Mouse (Mus musculus): Measurements from ENCODE around the gene Saxo1.

The Saxo1 gene

DNA sequence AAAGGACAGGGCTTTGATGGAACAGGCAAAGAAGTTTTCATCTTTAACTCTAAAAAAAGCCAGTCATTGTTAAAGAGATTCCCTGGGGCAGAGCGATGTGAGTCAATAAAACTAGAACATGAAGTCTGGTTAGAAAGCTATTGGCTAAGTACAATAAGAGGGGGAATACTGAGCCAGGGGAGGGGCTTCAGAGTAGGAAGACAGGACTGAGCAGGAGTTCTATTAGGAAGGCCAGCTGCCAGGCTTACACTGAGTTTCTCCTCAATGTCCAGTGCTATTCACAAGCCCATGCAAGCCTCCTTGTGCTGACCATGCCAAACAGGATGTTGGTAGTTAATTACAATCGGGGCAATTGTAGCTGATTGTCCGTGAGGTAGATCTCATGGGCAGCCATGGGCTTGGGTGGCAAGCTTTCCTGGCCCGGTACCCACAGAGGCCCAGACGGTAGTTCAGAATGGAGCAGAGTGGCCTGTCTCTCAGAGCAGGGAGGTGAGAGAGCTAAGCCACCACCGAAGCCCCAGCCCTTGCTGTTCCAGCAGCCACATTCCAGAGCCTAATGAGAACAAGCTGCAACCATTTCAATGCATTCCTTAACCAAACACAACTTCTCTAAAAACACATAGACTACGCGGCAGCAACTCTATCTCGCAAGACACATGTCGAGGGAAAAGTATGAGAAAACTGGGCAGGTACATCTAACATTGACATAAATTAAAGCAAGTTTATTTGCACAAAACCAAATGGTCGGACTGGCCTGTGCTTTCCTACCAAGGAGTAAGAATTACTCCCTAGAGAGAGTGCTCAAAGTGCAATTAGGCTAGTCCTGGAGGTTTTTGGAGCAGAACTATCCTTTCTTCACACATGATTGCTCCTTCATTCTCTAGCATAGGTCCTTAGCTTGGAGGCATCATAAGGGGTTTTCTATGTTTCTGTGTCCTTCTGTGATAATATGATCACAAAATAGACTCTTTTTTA, 30.7 kb downstream of the Saxo1 start:
- peak; percentile 10 for DNase-seq

- DNase-seq, result no peak
Measured at GRCm38 (mm10) chr4:86524483-86524882, 33.6 kb downstream of the Saxo1 start.

GRCm38 (mm10) chr4:86523771-86524170, 34.4 kb downstream of the Saxo1 start:
- no peak for DNase-seq

DNA sequence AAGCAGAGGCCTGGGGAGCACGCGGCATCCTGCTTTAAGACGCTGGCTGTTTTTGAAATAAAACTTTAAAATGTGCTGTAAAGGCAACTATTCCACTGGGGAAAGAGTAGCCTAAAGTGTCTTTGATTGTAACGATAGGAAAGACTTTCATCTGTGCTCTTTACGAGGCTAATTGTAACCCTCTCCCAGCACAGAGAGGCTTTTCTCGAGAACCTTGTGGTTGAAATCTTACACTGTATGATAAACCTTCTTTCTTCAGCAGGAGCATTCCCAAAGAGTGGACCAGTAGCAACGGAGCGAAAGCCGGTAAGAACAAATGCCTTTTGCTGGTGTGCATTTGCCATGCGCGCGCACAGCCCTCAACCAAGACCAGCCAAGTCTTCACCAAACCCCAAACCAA, 37.4 kb downstream of the Saxo1 start:
- no peak for DNase-seq

GRCm38 (mm10) chr4:86519953-86520352, 38.2 kb downstream of the Saxo1 start:
- no peak for DNase-seq

- DNase-seq, result no peak
Measured at GRCm38 (mm10) chr4:86504656-86505055, 53.5 kb downstream of the Saxo1 start.

- no peak for DNase-seq
Measured at GRCm38 (mm10) chr4:86499561-86499960, 58.6 kb downstream of the Saxo1 start.

DNA sequence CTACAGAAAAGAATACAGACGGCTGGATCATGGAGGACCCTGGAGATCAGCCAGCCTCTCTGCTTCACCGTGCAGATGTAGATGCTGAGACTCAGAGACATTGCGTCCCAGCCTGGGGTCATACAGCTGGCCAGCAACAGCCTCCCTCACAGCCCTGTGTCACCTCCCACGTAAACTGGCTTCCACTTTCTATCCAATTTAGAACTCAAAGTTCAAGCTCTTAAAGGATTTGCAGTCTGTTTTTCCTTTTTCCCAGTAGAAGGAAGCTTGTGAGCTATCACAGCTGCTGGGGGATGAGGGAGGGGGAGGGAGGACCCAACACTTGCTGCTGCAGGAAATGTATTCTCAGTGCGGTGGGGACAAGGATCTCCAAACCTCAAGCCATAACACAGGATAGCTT, 59.4 kb downstream of the Saxo1 start:
- no peak for DNase-seq

DNA sequence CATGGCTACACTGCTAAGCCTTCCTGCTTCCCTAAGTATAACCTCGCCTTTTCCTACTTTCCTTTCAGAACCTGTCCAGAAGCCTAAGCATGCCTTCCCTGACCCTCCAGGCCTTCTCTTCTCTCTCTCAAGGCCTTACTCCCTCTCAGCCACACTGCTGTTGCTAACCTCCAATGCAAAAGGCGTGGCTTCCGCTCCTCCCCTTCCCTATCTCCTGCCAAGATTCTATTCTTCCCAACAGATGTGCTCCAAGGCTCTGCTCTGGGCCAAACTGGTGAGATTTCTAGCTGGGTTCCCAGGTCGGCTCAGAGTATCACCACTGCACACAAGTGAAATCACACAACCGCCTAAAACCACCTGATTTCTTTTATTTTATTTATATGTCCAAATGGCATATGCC, 69.0 kb downstream of the Saxo1 start:
- no peak for DNase-seq

- DNase-seq, result no peak
Measured at GRCm38 (mm10) chr4:86486901-86487300, 71.2 kb downstream of the Saxo1 start.

- DNase-seq, result no peak
Measured at GRCm38 (mm10) chr4:86486491-86486890, 71.6 kb downstream of the Saxo1 start.

DNA sequence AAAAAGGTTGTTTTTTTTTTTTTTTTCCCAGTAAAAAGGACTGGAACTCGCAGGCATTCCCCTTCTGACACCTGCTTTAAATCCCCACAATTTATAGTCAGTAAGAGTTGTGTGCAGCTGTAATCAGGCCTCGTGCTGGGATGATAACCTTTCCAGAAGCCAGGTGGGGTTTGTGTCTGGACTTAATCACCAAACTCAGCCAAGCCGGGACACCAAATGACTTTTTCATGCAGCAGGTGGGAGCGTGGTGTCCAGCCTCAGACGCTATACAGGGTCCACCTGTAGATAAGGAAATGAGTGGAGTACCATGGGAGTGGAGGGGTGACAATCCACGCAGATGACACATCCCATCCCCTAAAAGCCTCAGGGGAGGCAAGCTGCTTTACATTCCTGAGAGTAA, 73.1 kb downstream of the Saxo1 start:
- no peak for DNase-seq

DNA sequence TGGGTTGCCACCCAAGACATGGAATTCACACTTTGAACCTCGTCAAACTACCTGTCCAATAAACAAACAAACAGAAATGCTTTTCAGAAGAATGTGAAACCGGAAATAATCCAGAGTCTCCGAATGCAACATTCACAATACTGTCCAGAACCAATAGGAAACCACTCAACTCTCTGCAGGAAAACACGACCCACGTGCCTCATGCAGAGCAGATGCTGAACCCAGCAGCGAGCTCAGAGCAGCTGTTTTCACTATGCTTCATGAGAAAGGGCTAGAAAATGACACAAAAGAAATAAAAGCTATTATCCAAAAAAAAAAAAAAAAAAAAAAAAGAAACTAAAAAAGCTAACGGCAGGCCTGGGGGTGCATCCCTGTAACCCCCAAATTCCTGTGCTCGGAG, 74.4 kb downstream of the Saxo1 start:
- DNase-seq, result no peak

GRCm38 (mm10) chr4:86483013-86483615, 75.0 kb downstream of the Saxo1 start:
- no peak for DNase-seq

DNA sequence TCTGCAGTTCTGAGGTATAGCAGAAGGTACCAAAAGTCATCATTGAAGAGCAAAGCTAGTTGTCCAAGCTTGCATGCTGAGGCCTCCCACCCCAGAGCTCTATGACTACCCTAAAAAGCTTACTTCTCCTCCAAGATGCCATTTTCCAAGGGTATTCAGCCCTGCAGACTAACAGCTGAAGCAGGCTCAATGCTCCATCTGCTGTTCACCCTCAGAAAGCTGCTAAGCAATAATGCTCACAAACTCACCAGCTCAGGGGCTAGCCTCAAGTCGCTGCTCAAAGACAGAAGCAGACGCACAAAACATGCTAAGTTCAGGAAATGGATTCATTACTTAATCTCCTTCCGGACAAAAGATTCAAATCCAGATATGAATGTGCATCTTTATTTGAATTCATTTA, 77.2 kb downstream of the Saxo1 start:
- no peak for DNase-seq

GRCm38 (mm10) chr4:86464808-86465207, 93.3 kb downstream of the Saxo1 start:
- DNase-seq, result no peak

- no peak for DNase-seq
Measured at GRCm38 (mm10) chr4:86450468-86450867, 107.7 kb downstream of the Saxo1 start.

DNA sequence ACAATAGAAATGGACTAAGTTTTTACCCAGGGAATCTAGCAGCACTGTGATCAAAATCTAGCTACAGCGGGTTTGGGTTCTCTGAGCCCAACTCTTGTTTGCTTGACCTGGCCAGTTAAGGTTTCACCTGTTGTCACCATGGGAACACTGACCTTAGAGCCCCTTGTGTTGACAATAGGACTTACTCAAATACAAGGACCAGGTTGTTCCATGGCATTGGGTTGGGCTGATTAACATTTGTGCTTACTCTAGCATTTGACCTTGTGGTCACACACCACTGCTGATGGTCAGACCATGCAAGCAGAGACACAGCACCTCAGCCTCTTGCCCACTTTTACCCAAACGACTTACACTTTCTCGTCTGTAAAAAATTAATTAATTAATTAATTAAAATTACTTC, 121.8 kb downstream of the Saxo1 start:
- no peak for DNase-seq

GRCm38 (mm10) chr4:86435631-86436030, 122.5 kb downstream of the Saxo1 start:
- DNase-seq, result no peak

- no peak for DNase-seq
Measured at GRCm38 (mm10) chr4:86428091-86428745, 129.9 kb downstream of the Saxo1 start.

DNA sequence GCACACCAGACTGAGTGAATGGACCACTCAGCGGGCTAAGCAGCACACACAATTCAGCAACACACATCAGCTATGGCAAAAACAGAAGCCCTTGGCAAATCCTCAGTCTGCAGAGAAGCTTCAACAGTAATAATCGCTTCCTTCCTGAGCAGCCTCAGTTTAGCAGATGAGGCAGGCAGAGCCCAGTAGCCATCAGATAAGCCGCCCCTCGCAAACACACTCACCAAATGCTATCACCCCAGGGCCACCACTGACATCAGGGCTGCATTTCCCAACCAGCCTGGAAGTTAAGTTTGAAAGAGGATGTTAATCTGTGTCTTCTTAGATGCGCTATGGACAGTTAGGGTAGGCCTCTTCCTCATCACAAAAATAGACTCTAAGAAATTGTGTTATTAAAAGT, 130.8 kb downstream of the Saxo1 start:
- no peak for DNase-seq

DNA sequence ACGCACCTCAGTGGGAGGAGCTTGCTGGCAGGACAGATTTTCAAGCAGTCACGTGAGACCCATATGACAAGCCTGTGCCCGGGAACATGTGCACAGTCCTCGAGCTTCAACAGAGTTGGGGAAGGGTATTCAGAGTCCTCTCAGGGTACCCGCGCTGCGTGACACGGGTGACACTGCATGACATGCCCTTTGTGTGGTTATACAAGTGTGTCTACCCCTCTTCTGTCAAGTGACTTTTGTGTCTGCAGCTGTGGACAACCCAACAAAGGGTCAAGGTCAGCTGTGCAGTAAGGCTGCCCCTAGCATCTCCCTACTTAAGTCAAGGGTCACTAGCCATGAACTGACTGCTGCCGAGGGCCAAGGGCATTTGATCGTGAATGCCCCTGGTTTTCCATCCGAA, 131.6 kb downstream of the Saxo1 start:
- no peak for DNase-seq

- no peak for DNase-seq
Measured at GRCm38 (mm10) chr4:86425581-86425980, 132.5 kb downstream of the Saxo1 start.

GRCm38 (mm10) chr4:86422586-86422985, 135.5 kb downstream of the Saxo1 start:
- DNase-seq, result no peak

Measured in cerebellum, adult 9-11 months (tissue).